Mouse (Mus musculus) stomach, postnatal 0 days (tissue): ENCODE data around the gene Fhod1.

Experiments used
- CTCF ChIP-seq: IDR thresholded peaks from 2 replicates; pipeline ENCODE4 v1.5.1; 2016; ENCODE audit warnings: antibody characterized with exemption, low read depth, mild to moderate bottlenecking, moderate library complexity
- EP300 ChIP-seq: optimal IDR thresholded peaks from 2 replicates; pipeline ENCODE3; 2016; ENCODE audit warnings: antibody characterized with exemption

DNA sequence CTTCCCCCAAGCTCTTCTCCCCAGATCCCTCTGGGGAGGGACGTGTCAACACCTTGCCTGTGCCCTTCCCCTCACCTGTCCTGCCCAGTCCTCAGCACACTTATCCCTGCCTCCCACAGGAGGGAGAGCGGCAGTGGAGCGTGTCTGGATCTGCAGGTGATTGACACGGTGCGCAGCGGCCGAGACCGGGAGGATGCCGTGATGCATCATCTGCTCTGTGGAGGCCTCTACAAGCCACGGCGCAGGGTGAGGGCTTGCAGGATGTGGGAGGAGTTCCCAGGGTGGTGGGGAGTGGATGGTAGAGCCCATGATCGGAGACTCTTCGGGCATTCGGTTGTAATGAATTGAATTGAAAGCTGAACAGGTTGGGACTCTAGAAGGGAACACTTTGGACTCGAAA, 11.5 kb upstream of the Fhod1 start:
- TF ChIP-seq CTCF (no peak), EP300 (no peak)
